Mouse (Mus musculus) intestine, embryonic 14.5 days (tissue): ENCODE measurements around the gene Lrwd1. TPM values are rescaled to one million over a fixed set of nuclear protein-coding genes. Genes with fewer than 3 reads are reported as not detected.
A peak's percentile ranks its signal among the peaks of the same experiment; 100 is the strongest.
"Not testable (repeated sequence)": the region's sequence is repeated elsewhere in the genome, so short reads cannot be mapped to it uniquely, and the experiment has no call there.

Experiments
- ATAC-seq: fragments of 200-750 bp; cut with Nextera tagmentation; replicated peaks from 2 replicates; pipeline ENCODE4 v1.8.0; 2017; ENCODE audit warnings: low read depth, moderate number of reproducible peaks, moderate TSS enrichment, moderate library complexity; ENCODE audit not compliant: low FRiP score, low TSS enrichment
- DNase-seq: peaks from one replicate; pipeline ENCODE4 v3.0.0-alpha.2; 2018; ENCODE audit warnings: low spot score
- H3K27ac ChIP-seq: fragments of 300-500 bp; sonication (generic); 2 replicates; pipeline ENCODE4 v1.5.1; 2014; ENCODE audit warnings: low read depth, mild to moderate bottlenecking, control low read depth
- H3K27me3 ChIP-seq: fragments of 300-500 bp; sonication (generic); replicated peaks from 2 replicates; pipeline ENCODE4 v1.6.1; 2014; ENCODE audit warnings: low read length, control low read depth; ENCODE audit not compliant: control insufficient read depth, insufficient read depth
- H3K36me3 ChIP-seq: fragments of 300-500 bp; sonication (generic); 2 replicates; pipeline ENCODE4 v1.6.1; 2014; ENCODE audit warnings: low read length, control low read depth; ENCODE audit not compliant: control insufficient read depth, insufficient read depth
- H3K4me1 ChIP-seq: fragments of 300-500 bp; sonication (generic); replicated peaks from 2 replicates; pipeline ENCODE4 v1.6.1; 2014; ENCODE audit warnings: low read length, control low read depth, mixed read lengths; ENCODE audit not compliant: control insufficient read depth, insufficient read depth
- H3K4me2 ChIP-seq: fragments of 300-500 bp; sonication (generic); 2 replicates; pipeline ENCODE4 v1.6.1; 2014; ENCODE audit warnings: low read length
- H3K4me3 ChIP-seq: fragments of 300-500 bp; sonication (generic); 2 replicates; pipeline ENCODE4 v1.5.1; 2014; ENCODE audit warnings: low read depth, low read length, control low read depth, mixed read lengths
- H3K9ac ChIP-seq: fragments of 300-500 bp; sonication (generic); 2 replicates; pipeline ENCODE4 v1.6.1; 2014; ENCODE audit warnings: mild to moderate bottlenecking, low read length
- H3K9me3 ChIP-seq: fragments of 300-500 bp; sonication (generic); 2 replicates; pipeline ENCODE4 v1.6.1; 2016; ENCODE audit warnings: low read length, control low read depth; ENCODE audit not compliant: control insufficient read depth
- WGBS: fragments of 180-500 bp; shearing (Covaris S2); extraction: QIAGEN DNeasy Blood & Tissue Kit; methylation state at CpG from one replicate; pipeline ENCODE4 v1.1.7; 2014; 5-methylcytosine and 5-hydroxymethylcytosine counted together
- polyA plus RNA-seq: library from polyadenylated mRNA; unstranded; fragments of >200 nt; fragmentation: Nextera tagmentation; extraction: Ambion mirVana; gene quantifications from 2 replicates; pipeline ENCODE4 v1.2.1, GENCODE M21; 2014

Gene Lrwd1
- polyA plus RNA-seq, 1 experiment from 2014 or later = 33.7 TPM

- not testable (repeated sequence) for H3K9me3 ChIP-seq, H3K27ac ChIP-seq, H3K9ac ChIP-seq, DNase-seq, H3K36me3 ChIP-seq, H3K4me3 ChIP-seq, ATAC-seq, H3K27me3 ChIP-seq, H3K4me2 ChIP-seq
- 50% methylated on average over 4 of the region's 4 CpGs for WGBS
- peaks cover 15% of the 10 kb centered on the region for H3K4me1 ChIP-seq
These were observed 22.3 kb downstream of the Lrwd1 start for GRCm38 (mm10) chr5:136113546-136113945.

GRCm38 (mm10) chr5:136109042-136109441 is 26.8 kb downstream of the Lrwd1 start:
- 69% methylated on average over 3 of the region's 3 CpGs for WGBS
- H3K27me3 ChIP-seq = no peaks in the 10 kb centered on the region
- ATAC-seq = no peak
- H3K9ac ChIP-seq = no peak overlapping the region
- DNase-seq = no peak
- no peak overlapping the region for H3K4me2 ChIP-seq
- no peaks in the 10 kb centered on the region for H3K36me3 ChIP-seq
- no peak overlapping the region for H3K4me3 ChIP-seq
- H3K27ac ChIP-seq = no peak overlapping the region
- peaks cover 4% of the 10 kb centered on the region; the same call in 1 of the 2 replicates for H3K9me3 ChIP-seq
- H3K4me1 ChIP-seq = no peaks in the 10 kb centered on the region

- Histone ChIP-seq H3K9me3 (peaks cover 4% of the 10 kb centered on the region; the same call in 1 of the 2 replicates), H3K27me3 (no peaks in the 10 kb centered on the region)
- 64% methylated on average over 2 of the region's 2 CpGs for WGBS
These were observed 27.4 kb downstream of the Lrwd1 start for GRCm38 (mm10) chr5:136108486-136108885.

GRCm38 (mm10) chr5:136104511-136104910 is 31.4 kb downstream of the Lrwd1 start:
- peaks cover 4% of the 10 kb centered on the region; the same call in 1 of the 2 replicates for H3K9me3 ChIP-seq
- 78% methylated on average over 5 of the region's 5 CpGs for WGBS
- DNase-seq = no peak

More at GRCm38 (mm10) chr5:136108486-136108885, 27.4 kb downstream of the Lrwd1 start:
- no peak overlapping the region for H3K27ac ChIP-seq
- no peak overlapping the region for H3K9ac ChIP-seq
- H3K4me3 ChIP-seq = no peak overlapping the region
- no peaks in the 10 kb centered on the region for H3K36me3 ChIP-seq
- no peaks in the 10 kb centered on the region for H3K4me1 ChIP-seq
- DNase-seq = no peak
- no peak overlapping the region for H3K4me2 ChIP-seq
- ATAC-seq = no peak

GRCm38 (mm10) chr5:136102099-136102820 is 33.6 kb downstream of the Lrwd1 start:
- DNase-seq = peak; percentile 85
- Histone ChIP-seq H3K9ac (0 out of 2 replicates have a peak overlapping the region, but pooled peaks have one; percentile 16), H3K9me3 (peaks cover 4% of the 10 kb centered on the region; the same call in 1 of the 2 replicates), H3K4me1 (peaks cover 6% of the 10 kb centered on the region), H3K4me2 (peak overlapping the region; percentile 50), H3K27ac (no peak overlapping the region), H3K27me3 (no peaks in the 10 kb centered on the region), H3K4me3 (peak overlapping the region; percentile 25), H3K36me3 (no peaks in the 10 kb centered on the region)
- peak; percentile 88 for ATAC-seq
- 9% methylated on average over 41 of the region's 41 CpGs for WGBS

More at GRCm38 (mm10) chr5:136104511-136104910, 31.4 kb downstream of the Lrwd1 start:
- H3K9ac ChIP-seq = no peak overlapping the region
- ATAC-seq = no peak
- no peaks in the 10 kb centered on the region for H3K36me3 ChIP-seq
- H3K4me1 ChIP-seq = peaks cover 6% of the 10 kb centered on the region
- no peak overlapping the region for H3K4me2 ChIP-seq
- H3K27ac ChIP-seq = no peak overlapping the region
- H3K4me3 ChIP-seq = no peak overlapping the region
- H3K27me3 ChIP-seq = no peaks in the 10 kb centered on the region

GRCm38 (mm10) chr5:136098536-136098935 is 37.3 kb downstream of the Lrwd1 start:
- 87% methylated on average over 10 of the region's 10 CpGs for WGBS
- no peak overlapping the region for H3K9ac ChIP-seq
- no peak overlapping the region for H3K4me2 ChIP-seq
- no peaks in the 10 kb centered on the region for H3K36me3 ChIP-seq
- DNase-seq (no peak), ATAC-seq (no peak)
- H3K9me3 ChIP-seq = no peaks in the 10 kb centered on the region
- H3K4me1 ChIP-seq = peaks cover 6% of the 10 kb centered on the region
- H3K4me3 ChIP-seq = no peak overlapping the region
- no peaks in the 10 kb centered on the region for H3K27me3 ChIP-seq
- H3K27ac ChIP-seq = no peak overlapping the region

GRCm38 (mm10) chr5:136095089-136095488 is 40.8 kb downstream of the Lrwd1 start:
- Histone ChIP-seq H3K27me3 (no peaks in the 10 kb centered on the region), H3K4me2 (no peak overlapping the region), H3K9ac (no peak overlapping the region), H3K27ac (no peak overlapping the region), H3K36me3 (peaks cover 8% of the 10 kb centered on the region; the same call in 1 of the 2 replicates), H3K9me3 (no peaks in the 10 kb centered on the region), H3K4me1 (no peaks in the 10 kb centered on the region), H3K4me3 (no peak overlapping the region)
- WGBS = 73% methylated on average over 7 of the region's 7 CpGs
- ATAC-seq = no peak
- no peak for DNase-seq

GRCm38 (mm10) chr5:136094249-136095010 is 41.4 kb downstream of the Lrwd1 start:
- whole genome bisulfite sequencing = 69% methylated on average over 8 of the region's 8 CpGs
- no peaks in the 10 kb centered on the region for H3K4me1 ChIP-seq
- peaks cover 8% of the 10 kb centered on the region; the same call in 1 of the 2 replicates for H3K36me3 ChIP-seq
- ATAC-seq (no peak), DNase-seq (no peak)
- no peak overlapping the region for H3K9ac ChIP-seq
- H3K4me3 ChIP-seq = no peak overlapping the region
- no peaks in the 10 kb centered on the region for H3K27me3 ChIP-seq
- H3K27ac ChIP-seq = no peak overlapping the region
- no peaks in the 10 kb centered on the region for H3K9me3 ChIP-seq
- no peak overlapping the region for H3K4me2 ChIP-seq
